Mouse (Mus musculus) yolk sac, embryonic 10.5 days (tissue): ENCODE results near the gene Myl12a.

Experiments used
- DNase-seq: peaks from one replicate; pipeline ENCODE4 v3.0.0-alpha.2; 2017; ENCODE audit warnings: low spot score

Gene Myl12a

DNA sequence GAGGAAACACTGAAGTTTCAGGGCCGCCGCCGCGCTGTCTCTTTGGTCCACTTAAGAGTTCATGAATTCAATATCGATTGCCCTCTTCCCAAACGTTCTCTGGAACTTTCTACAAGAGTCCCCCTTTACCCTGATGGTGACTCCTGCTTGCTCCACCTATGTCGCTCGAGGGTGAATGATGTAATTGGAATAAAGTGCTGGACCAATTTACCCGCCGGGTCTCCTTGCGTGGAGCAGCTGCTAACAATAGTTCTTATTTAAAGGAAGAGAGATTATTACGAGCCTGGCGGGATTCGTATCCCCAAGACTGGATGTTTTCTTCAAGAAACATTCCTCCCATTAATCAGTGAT lies at the start of gene Myl12a:
Gene Myl12a (minus strand): TSS at position 135 of the 351 bp plus-strand sequence.
- no peak for DNase-seq

DNA sequence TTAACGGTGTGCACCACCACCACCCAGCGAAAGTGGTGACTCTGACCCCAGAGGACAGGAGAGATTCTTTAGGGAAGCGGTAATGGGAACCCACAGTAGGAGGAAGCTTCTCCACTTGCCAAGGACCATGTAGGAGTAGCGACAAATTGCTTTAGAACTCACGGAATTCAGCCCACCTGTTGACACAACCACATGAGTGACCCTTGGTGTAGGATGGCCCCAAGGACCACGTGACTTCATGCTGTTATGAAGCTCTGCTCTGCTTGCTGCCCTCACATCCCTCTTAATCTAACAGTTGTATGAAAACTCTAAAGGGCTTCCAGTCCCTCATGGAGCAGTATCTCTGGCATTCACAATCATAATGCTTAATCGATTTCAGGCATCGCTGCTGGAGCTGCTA lies 46.6 kb upstream of the Myl12a start:
- no peak for DNase-seq

DNA sequence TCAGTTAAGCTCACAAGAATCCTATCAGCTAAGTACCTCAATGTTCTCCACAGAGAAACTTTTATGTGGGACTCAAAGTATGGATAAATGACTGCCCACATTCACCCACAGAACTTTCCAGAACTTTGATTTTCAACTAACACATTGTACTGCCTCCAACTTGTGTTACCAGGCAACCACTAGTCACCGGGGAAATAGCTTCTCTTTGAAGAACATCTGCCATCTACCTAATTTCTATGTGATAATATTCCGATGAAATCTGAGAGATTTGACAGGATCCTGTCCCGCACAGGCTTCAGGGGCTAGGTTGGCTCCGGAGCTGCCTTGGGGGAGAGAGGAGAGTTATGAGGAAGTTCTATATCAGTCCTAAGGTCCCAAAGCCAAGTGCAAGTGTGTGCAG lies 44.2 kb upstream of the Myl12a start:
- no peak for DNase-seq

DNA sequence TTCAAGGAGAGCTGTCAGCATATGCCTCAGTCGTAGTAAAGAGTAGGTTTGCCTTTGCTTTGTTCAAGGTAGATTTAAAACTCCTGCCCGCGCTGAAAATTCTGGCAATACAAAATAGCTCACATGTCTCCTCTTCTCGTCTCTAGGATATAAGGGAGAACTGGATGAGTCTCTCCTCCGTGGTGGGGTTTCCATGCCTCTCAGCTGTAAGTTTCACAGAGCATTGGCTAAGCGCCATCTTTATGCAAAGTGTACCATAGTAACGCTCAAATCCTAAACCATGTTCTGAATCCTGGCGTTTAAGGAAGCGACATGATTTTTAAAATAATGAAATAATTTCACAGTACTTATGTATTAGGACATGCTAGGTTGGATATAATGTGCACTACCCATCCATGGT lies 42.9 kb upstream of the Myl12a start:
- DNase-seq = no peak

DNA sequence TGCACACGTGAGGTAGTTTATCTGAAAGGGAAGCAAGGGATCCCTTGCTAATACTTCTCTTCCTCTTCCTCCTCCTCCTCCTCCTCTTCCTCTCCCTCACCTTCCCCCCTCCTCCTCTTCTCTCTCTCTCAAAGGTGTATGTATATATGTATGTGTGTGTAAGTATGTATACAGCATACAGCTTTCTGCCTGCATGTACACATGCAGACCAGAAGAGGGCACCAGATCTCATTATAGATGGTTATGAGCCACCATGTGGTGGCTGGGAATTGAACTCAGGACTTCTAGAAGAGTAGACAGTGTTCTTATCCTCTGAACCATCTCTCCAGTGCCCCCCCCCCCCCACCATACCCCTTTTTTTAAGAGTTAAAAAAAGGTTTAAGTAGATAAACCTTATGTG lies 40.0 kb upstream of the Myl12a start:
- no peak for DNase-seq

DNA sequence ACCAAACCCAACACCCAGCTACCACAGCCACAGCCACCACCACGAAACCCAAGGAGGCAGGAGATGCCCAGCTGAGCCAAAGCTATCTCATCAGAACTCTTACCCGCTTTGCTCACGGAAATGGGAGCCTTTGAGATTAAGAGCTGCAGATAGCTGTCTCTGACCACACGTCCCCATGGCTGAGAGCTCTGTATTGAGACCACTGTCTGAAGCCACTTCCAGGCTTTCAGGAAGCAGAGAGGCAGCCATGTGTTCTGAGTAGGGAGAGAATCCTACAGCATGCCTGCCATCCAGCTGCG lies 37.9 kb upstream of the Myl12a start:
- no peak for DNase-seq

DNA sequence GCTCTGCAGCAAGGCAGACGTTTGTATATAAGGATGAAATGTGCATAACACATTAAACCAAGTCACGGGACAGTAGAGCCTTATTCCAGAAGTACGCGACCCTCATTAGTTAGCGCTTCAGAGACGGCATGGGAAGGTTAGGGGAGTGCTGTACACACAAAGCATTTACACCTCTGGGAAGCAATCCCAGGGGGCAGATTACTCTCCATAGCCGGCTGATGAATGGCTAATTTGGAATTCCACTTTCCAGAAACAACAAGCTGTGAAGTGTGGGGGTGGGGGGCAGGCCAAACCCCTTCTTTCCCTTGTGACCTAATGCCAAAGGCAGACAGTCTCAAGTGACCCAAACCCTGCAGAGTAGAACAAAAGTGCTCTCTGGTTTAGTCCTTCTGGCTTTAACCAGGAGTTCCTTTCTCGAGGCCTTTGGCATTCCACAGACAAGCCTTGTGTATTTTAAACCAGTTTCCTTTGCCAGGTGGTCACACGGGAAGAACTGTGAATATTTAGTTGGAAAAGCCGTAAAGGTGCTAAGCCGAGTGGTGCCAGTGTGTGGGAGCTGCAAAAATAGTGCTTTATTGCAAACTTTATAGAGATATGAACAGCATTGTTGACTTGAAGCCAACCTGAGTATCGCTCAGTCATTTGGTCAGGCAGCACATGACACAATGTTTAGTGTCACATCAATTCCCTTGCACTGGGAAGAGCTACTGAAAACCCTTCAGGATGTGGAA lies 37.3 kb upstream of the Myl12a start:
- DNase-seq = no peak

DNA sequence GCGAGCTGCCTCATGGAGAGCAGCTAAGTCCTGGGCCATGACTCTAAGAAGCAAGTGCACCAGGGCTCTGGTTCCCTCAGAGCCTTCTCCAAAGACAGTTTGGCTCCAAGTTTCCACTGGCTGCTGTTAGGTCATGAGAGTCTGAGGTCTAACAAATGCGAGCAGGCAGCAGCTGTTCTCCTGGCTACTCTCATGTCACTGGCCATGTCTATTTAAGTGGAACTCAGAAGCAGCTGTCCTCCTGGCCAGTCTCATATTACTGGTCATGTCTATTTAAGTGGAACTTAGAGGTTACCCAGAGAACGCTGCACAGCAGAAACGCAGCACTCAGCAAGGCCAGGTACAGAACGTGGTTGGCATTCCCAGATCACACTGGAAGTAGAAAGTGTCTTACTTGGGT lies 36.1 kb upstream of the Myl12a start:
- no peak for DNase-seq

DNA sequence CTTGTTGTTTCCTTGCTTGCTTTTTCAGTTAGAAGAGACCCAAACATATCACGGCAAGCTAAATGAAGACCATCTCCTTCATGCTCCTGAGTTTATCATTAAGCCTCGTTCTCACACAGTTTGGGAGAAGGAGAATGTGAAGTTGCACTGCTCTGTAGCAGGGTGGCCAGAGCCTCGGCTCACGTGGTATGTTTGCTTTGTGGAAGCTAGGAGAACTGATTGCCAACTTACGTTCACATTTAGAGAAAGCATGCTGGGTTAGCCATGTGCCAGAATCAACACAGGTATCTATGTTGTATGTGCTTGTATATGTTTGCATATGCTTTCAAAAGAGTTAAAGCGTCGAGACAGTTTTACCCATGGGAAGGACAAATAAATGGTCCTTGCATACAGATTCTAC lies 34.5 kb upstream of the Myl12a start:
- DNase-seq = no peak

DNA sequence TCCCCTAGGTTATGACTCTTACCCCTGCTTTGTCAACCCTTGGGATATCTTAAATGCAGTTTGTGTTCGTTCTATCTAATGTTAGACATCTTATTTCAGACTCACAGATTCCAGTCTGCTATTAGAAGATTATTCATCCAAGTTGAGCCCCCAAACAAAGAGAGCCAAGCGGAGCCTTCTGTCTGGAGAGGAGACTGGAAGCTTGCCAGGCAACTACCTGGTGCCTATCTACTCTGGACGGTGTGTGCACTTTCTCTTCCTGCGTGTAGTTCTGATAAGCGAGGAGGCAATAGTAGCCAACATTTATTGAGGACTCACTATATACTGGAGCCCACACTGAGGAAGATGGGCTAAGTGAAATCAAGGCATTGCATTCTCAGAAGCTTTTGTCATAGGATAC lies 31.8 kb upstream of the Myl12a start:
- DNase-seq = no peak

DNA sequence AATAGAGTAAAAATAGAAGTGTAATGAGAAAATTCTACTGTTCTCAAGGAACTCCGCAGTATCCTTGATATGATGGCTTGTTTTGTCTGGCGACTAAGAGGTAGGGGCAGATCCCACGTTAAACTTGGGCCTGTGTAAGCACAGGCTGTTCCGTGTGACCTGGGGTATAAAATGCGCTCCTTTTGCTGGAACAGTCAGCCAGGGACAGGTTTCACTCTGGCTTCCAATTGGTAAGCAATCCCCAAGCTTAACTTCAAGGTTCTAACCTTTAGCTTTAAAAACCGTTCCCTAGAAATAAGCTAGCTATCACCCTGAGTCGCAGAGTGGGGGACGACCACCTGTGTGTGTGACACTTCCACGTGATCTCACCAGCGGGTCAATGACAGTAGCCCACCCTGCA lies 30.0 kb upstream of the Myl12a start:
- DNase-seq = no peak

DNA sequence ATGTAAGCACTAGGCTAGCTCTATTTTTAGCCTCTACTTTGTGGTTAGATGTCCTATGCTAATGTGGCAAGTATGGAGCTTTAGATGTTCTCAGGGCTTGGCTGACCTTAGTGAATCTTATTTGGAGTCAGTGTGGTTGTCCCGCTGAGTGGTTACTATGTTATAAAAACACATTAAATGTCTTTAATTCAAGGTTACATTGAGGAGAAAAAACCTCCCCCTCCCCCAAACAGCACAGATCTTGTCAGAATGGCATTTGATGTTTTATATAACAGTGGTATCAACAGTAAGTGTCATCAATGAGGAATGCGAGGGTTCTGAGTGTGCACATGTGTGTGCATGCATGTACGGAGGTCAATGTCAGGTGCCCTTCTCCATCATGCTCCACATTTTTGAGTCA lies 24.5 kb upstream of the Myl12a start:
- no peak for DNase-seq

DNA sequence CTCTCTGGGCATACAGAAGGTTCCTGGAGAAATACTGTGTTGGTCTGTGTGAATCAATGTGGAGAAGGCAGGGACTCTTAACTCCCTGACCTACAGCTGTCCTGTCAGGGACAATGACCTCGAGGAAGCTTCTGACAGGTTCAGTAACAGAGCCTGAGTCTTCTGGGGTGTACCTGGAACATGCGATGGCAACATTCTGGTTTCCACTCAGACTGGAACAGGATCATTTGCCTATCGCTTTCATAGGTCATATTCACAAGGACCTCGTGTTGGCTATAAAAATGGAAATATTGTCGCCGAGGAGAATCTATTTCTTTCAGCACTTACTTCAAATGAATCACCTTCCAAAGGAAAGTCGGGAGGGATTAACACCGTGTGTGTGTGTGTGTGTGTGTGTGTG lies 23.2 kb upstream of the Myl12a start:
- no peak for DNase-seq

DNA sequence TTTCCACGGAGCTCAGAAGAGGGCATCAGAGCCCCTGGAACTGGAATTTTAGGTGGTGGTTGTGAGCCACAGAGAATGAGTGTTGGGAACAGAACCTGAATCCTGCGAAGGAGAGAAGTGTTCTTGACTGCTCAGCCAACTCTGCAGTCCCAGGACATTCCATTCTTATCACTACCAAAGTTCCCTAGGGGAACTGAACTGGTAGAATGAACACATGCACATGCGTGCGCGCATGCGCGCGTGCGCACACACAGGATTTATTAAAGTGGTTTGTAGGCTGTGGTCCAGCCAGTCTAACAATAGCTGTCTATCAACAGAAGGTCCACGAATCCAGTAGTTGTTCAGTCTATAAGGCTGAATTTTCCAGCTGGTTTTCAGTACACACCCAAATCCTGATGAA lies 21.4 kb upstream of the Myl12a start:
- no peak for DNase-seq

DNA sequence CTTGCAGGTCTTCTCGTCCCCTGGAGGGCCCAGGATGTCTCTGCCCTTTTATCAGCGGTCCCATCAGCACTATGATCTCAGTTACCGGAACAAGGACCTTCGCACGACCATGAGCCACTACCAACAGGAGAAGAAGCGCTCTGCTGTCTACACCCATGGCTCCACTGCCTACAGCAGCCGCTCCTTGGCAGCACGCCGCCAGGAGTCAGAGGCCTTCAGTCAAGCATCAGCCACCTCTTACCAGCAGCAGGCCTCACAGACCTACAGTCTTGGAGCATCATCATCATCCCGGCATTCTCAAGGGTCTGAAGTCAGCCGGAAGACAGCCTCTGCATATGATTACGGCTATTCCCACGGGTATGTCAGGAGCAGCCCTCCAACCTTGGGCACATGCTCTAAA lies 20.2 kb upstream of the Myl12a start:
- no peak for DNase-seq

DNA sequence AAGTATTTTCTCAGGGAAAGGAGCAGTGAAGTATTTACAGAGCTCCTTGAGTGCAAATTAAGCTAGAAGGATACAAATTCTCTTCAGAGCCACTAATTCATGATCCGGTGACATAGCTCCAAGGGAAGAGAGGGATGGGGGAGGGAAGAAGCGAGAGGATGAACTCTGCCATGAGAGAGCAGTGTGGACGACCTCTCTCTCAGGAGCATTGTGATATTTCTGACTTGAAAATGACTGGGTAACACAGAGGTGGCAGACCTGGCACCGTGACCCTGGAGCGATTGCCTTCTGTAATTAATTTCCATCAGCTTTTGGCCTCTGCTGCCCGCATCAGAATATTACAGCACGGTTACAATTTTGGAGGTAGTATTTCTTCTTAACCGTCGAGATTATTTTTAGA lies 17.2 kb upstream of the Myl12a start:
- DNase-seq = no peak

DNA sequence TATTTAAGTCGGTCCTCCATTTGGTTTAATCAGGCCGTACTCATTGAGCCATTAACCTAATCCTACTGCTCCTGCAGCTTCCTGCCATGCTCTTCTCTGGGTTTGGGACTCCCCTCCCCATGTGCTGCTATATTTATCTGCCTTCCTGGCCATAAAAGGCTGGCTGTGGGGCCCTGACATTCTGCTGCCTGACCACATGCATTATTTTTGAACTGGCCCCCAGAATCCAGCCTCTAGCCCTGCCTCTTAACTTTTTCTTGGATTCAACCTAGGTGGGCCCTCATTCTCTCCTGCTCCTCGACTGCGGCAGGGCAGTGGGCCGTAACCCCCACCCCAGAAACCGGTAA lies 16.6 kb upstream of the Myl12a start:
- no peak for DNase-seq

DNA sequence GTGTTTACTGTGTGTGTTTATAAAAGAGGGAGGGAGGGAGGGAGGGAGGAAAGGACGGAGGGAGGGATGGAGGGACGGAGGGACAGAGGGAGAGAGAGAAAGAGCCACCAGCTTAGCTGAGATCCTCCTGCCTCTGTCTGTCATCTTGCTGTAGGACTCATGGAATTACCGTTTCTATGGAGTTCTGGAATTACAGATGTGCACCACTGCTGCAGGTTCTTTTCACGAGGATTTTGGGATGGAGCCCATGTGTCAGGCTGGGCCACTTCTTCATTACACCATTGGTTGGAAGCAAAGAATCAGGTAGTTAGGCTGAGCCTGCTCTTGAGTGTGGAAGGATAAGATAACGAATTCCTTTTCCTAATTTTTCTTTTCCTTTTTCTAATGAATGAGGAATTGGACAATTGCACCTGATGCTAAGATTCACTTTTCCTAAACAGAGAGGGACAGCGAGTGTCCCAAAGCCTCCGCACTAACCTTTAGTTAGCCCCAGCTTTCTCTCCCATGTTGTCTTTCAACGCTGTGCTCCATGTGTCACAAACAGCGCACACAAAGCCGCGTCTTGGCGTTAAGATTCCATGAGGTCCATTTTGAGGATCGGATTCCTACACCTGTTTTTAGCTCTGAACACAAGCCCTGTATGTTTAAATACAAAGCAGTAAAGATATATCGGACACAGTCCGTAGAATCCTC lies 16.1 kb upstream of the Myl12a start:
- no peak for DNase-seq

DNA sequence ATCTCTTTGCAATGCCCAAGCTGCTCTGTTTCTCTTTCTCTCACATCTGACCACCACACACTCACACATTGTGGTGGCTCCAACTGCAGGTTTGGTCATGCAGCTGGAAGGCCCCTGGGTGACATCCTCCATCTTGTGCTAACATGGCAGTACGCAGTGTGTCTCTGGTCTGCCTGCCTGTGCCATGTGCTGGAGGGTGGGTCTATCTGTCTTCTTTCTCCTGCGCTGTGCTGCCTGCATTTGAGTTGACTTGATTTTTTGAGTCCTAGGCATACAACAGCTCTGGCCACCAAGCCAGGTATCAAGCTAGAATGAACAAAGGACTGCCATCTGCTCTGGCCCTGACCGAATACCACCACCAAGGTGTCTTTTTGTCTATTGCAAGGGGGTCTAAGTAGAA lies 15.5 kb upstream of the Myl12a start:
- DNase-seq = no peak

DNA sequence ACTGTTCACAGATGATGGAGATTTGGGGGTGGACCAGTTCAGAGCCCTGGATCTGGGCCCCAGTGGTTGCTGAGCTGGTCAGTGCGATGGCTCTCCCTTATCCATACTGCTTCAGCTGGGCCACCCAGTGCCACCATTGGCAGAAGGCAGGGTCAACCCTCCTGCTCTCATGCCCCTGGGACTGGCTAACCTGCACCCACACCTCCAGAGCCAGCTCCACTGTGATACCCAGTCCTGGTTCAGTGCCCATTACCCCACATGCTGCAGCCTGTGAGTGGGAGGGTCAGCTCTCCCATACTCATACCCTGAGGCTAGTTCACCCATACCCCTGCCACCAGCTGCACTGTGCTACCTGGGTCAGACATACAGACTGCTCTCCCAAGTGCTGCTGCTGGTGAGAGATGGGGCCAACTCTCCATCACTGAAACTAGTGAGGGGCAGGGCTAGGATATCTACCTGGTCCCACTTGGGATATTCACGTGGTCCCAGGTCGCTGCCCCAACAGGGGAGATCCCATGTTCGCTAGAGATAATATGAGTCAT lies 14.8 kb upstream of the Myl12a start:
- DNase-seq = no peak

DNA sequence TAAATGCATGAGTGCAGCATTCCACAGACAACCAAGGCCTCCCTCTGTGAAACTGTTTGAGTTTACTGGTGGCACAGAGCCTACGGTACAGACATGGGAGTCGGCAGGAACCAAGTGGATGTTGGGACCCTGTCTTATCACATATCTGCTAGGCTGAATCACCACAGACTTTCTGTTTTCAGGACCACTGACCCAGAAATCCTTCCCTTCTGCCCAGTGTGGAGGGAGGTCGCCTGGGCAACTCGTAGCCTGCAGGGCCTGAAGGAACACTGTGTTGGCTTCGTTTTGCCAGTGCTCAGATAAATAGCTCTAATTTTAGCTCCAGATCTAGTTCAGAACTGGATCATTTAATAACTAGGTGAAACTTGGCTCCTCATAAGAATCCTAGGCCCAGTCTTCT lies 12.2 kb upstream of the Myl12a start:
- no peak for DNase-seq

DNA sequence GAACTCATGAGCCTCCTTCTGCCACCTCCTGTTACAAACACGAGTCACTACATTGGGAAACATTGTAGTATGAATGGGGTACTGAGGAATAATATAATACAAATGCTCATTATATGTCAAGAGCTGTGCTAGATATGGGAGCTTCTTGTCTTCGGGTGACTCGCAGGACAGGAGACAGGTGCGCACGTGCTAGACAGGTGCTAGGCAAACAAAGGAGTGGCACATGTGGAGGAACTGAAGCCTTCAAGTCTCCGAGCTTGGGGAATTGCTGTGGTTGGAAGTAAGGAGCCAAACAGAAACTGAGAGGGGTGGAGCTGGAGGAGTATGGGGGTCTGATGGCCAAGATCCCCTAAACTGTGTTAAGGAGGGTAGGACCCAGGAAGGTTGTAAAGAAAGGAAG lies 10.4 kb upstream of the Myl12a start:
- DNase-seq = no peak

DNA sequence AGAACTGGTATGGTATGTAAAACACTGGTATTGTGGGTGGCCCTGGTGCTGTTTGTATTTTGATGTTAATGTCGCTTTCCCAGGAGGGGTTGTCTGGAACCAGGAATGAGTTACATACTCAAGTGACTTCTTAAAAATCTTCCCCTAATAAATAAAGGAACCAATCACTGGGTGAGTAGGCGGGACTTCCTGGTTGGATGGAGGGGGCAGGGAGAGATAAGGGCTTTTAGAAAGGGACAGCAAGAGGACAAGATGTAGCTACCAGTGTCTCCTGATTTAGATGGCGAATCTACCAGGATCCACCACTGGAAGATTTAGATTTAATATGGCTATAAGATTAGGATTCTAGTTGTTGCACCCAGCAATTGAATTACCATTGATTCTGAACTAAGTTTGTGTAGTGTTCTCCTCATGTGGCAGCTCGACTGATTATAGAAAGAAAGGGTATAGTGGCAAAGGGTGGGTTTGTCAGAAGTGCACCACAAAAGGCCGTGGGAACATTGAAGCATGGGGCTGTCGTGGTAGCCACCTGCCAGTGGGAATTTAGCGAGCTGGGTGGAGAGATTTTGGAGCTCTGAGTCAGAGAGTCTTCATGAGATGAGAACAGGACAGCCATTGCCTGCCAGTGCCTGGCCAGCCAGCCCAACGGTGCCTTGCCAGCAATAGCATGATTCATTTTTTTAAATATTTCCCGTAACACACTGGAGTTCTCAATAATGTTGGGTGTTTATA lies 9.4 kb upstream of the Myl12a start:
- DNase-seq = no peak
